In the genomic region with DNA sequence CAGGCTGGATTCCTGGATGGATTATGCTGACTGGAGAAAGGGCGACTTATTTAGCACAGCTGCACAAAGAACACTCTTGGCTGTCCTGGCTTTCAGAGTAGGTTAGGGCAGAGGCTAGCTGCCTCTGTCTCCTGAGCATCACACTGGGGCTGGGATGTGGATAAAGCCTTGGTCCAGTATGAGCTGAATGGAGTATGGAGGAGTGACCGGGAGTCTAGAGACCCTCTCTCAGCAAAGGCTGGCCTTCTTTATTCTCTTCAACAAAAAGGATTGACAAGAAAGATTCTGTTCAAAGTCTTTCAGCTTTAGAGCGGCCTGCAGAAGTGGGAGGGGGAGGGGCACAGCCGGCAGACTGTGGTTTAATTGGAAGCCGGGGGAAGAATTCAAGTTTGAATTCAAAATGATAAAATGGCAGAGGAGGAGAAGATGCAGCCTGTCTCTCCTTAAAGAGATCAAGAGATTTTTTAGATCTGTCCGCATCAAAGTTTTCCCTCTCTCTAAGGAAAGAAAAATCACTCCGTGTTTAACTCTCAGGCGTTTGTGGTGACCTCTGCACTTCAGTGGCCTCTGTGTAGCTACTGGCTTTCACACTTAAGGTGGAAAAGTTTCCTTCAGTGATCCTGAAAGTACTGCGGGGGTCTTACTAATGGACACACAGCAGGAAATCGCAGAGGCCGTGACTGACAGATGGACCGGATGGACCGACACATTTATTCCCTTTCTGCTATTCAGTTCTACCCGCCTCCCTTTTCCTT, we compare ENCODE assay signal across 15 mouse cellular contexts. TPM values are rescaled to one million over a fixed set of nuclear protein-coding genes. Genes with fewer than 3 reads are reported as not detected.
DNase-seq lines count a peak whose midpoint lies in the region; ATAC-seq lines count a peak whose summit lies in the region.
"Had no signal": no experiment of that assay in that cellular context is flagged by ENCODE, and none has a peak within 500 bp of the region (broad histone marks: within the 10 kb centered on the region; RNA-seq: fewer than 3 reads in every experiment).

No protein-coding gene starts in this region.

- H3K27ac ChIP-seq in hindbrain, embryonic 11.5 days (ENCODE audit: low read depth, low read length) = no peak overlapping the region
- no peak overlapping the region for H3K27ac ChIP-seq in hindbrain, embryonic 14.5 days
- 0 out of 2 replicates have a peak overlapping the region, but pooled peaks have one; percentile 6 for H3K27ac ChIP-seq in embryonic facial prominence, embryonic 11.5 days (replicated peaks; ENCODE audit: low read depth, low read length)
- no peak overlapping the region for H3K27ac ChIP-seq in midbrain, embryonic 16.5 days (ENCODE audit: low read length)
- H3K27ac ChIP-seq: embryonic facial prominence, embryonic 15.5 days; heart, embryonic 15.5 days had no signal

- no peaks in the 10 kb centered on the region for H3K27me3 ChIP-seq in hindbrain, embryonic 11.5 days (ENCODE audit: control insufficient read depth, insufficient read depth, low read length)
- H3K27me3 ChIP-seq in hindbrain, embryonic 14.5 days (ENCODE audit: control insufficient read depth, insufficient read depth, low read length) = no peaks in the 10 kb centered on the region
- H3K27me3 ChIP-seq in embryonic facial prominence, embryonic 11.5 days (ENCODE audit: control insufficient read depth, insufficient read depth, low read length) = no peaks in the 10 kb centered on the region
- H3K27me3 ChIP-seq in midbrain, embryonic 16.5 days (ENCODE audit: control insufficient read depth, insufficient read depth, low read depth, low read length) = no peaks in the 10 kb centered on the region
- H3K27me3 ChIP-seq: embryonic facial prominence, embryonic 15.5 days; heart, embryonic 15.5 days had no signal

- WGBS in hindbrain, embryonic 11.5 days = 29% methylated on average over 14 of the region's 14 CpGs
- 26% methylated on average over 14 of the region's 14 CpGs for WGBS in hindbrain, embryonic 14.5 days
- WGBS in embryonic facial prominence, embryonic 11.5 days = 58% methylated on average over 14 of the region's 14 CpGs
- 18% methylated on average over 14 of the region's 14 CpGs for WGBS in midbrain, embryonic 16.5 days

- H3K36me3 ChIP-seq in hindbrain, embryonic 11.5 days (ENCODE audit: control insufficient read depth, insufficient read depth, low read length) = no peaks in the 10 kb centered on the region
- no peaks in the 10 kb centered on the region for H3K36me3 ChIP-seq in hindbrain, embryonic 14.5 days (replicated peaks; ENCODE audit: control insufficient read depth, insufficient read depth)
- no peaks in the 10 kb centered on the region for H3K36me3 ChIP-seq in embryonic facial prominence, embryonic 11.5 days (replicated peaks; ENCODE audit: control insufficient read depth, insufficient read depth, low read depth, low read length)
- H3K36me3 ChIP-seq in midbrain, embryonic 16.5 days (ENCODE audit: control insufficient read depth, insufficient read depth, low read length) = no peaks in the 10 kb centered on the region
- H3K36me3 ChIP-seq: embryonic facial prominence, embryonic 15.5 days; heart, embryonic 15.5 days had no signal

- no peak overlapping the region for H3K4me2 ChIP-seq in hindbrain, embryonic 11.5 days (replicated peaks; ENCODE audit: low read depth, low read length)
- no peak overlapping the region for H3K4me2 ChIP-seq in hindbrain, embryonic 14.5 days (replicated peaks)
- H3K4me2 ChIP-seq in embryonic facial prominence, embryonic 11.5 days (ENCODE audit: low read depth, low read length) = no peak overlapping the region
- no peak overlapping the region for H3K4me2 ChIP-seq in midbrain, embryonic 16.5 days (ENCODE audit: low read length)
- H3K4me2 ChIP-seq: embryonic facial prominence, embryonic 15.5 days; heart, embryonic 15.5 days; lung, embryonic 14.5 days had no signal

- peak; percentile 51; the same call in 1 of the 2 replicates for ATAC-seq in hindbrain, embryonic 11.5 days (ENCODE audit: low FRiP score)
- ATAC-seq in hindbrain, embryonic 14.5 days (ENCODE audit: low FRiP score) = no peak
- peak; percentile 56; the same call in 1 of the 2 replicates for ATAC-seq in embryonic facial prominence, embryonic 11.5 days (replicated peaks; ENCODE audit: insufficient number of reproducible peaks, low FRiP score, low TSS enrichment, low read depth)
- ATAC-seq in midbrain, embryonic 16.5 days = peak; percentile 63

- no peak overlapping the region for H3K4me3 ChIP-seq in hindbrain, embryonic 11.5 days (ENCODE audit: low read depth, low read length)
- no peak overlapping the region for H3K4me3 ChIP-seq in hindbrain, embryonic 14.5 days (replicated peaks; ENCODE audit: low read length)
- H3K4me3 ChIP-seq in embryonic facial prominence, embryonic 11.5 days (ENCODE audit: low read depth, low read length) = no peak overlapping the region
- H3K4me3 ChIP-seq in midbrain, embryonic 16.5 days (ENCODE audit: low read depth, low read length) = no peak overlapping the region
- H3K4me3 ChIP-seq: embryonic facial prominence, embryonic 15.5 days; heart, embryonic 15.5 days had no signal

- no peak overlapping the region for H3K9ac ChIP-seq in hindbrain, embryonic 11.5 days (ENCODE audit: low read depth, low read length)
- no peak overlapping the region for H3K9ac ChIP-seq in hindbrain, embryonic 14.5 days
- no peak overlapping the region for H3K9ac ChIP-seq in embryonic facial prominence, embryonic 11.5 days (replicated peaks; ENCODE audit: low read length)
- H3K9ac ChIP-seq in midbrain, embryonic 16.5 days (ENCODE audit: low read depth, low read length) = no peak overlapping the region
- H3K9ac ChIP-seq: embryonic facial prominence, embryonic 15.5 days; heart, embryonic 15.5 days; lung, embryonic 14.5 days had no signal

- DNase-seq in hindbrain, embryonic 11.5 days (ENCODE audit: low spot score) = peak; percentile 51
- DNase-seq in hindbrain, embryonic 14.5 days (ENCODE audit: low spot score) = no peak
- peak; percentile 68 to 77 for DNase-seq in right cerebral cortex, postnatal 10 days (ENCODE audit: low spot score in 2 of 2)
- DNase-seq in right cerebral cortex, postnatal 25 days = no peak
- peak; percentile 38 for DNase-seq in embryonic facial prominence, embryonic 11.5 days (ENCODE audit: low spot score)
- no peak for DNase-seq in ovary, postnatal 36 days (ENCODE audit: low spot score)
- no peak for DNase-seq in urinary bladder, postnatal 36 days (ENCODE audit: low spot score in 2 of 2)
- DNase-seq: B cell, adult 2 months; cerebellum, postnatal 10 days; kidney, postnatal 14 days; lung, embryonic 14.5 days; thymus, adult 18-20 months had no signal

- no peaks in the 10 kb centered on the region; the same call in 1 of the 2 replicates for H3K4me1 ChIP-seq in hindbrain, embryonic 11.5 days (replicated peaks; ENCODE audit: control insufficient read depth, insufficient read depth, low read length)
- 0 out of 2 replicates have a peak, but pooled peaks cover 7% of the 10 kb centered on the region for H3K4me1 ChIP-seq in hindbrain, embryonic 14.5 days (replicated peaks; ENCODE audit: control insufficient read depth, insufficient read depth, low read length)
- no peaks in the 10 kb centered on the region for H3K4me1 ChIP-seq in embryonic facial prominence, embryonic 11.5 days (ENCODE audit: control insufficient read depth, insufficient read depth, low read length)
- H3K4me1 ChIP-seq in midbrain, embryonic 16.5 days (ENCODE audit: control insufficient read depth, insufficient read depth, low read length) = peaks cover 10% of the 10 kb centered on the region; the same call in 1 of the 2 replicates

- no peaks in the 10 kb centered on the region for H3K9me3 ChIP-seq in hindbrain, embryonic 11.5 days (ENCODE audit: control insufficient read depth, low read length)
- H3K9me3 ChIP-seq in hindbrain, embryonic 14.5 days (ENCODE audit: control insufficient read depth, low read length) = no peaks in the 10 kb centered on the region
- H3K9me3 ChIP-seq in embryonic facial prominence, embryonic 11.5 days (replicated peaks; ENCODE audit: control insufficient read depth, low read length) = no peaks in the 10 kb centered on the region
- H3K9me3 ChIP-seq in midbrain, embryonic 16.5 days (replicated peaks; ENCODE audit: control insufficient read depth, low read length, poor library complexity, severe bottlenecking) = no peaks in the 10 kb centered on the region
- H3K9me3 ChIP-seq: embryonic facial prominence, embryonic 15.5 days; heart, embryonic 15.5 days had no signal

RNA-seq across cellular contexts. Expression of gene Zfp366, which starts 34.9 kb away (rescaled TPM):
- polyA plus RNA-seq in hindbrain, embryonic 11.5 days (2014; fragmentation: Nextera tagmentation; extraction: Ambion mirVana) = 0.91 and 0.95 TPM in 2 replicates
- 0.78 and 1.3 TPM in 2 replicates for polyA plus RNA-seq in hindbrain, embryonic 14.5 days (2014; fragmentation: Nextera tagmentation; extraction: Ambion mirVana)
- 0.76 and 0.81 TPM in 2 replicates for polyA plus RNA-seq in embryonic facial prominence, embryonic 11.5 days (2014; fragmentation: Nextera tagmentation; extraction: Ambion mirVana)
- 0.73 and 0.85 TPM in 2 replicates for polyA plus RNA-seq in midbrain, embryonic 16.5 days (2015; fragmentation: Nextera tagmentation; extraction: Ambion mirVana)

Comparison
In these comparisons a context has a peak if more than half of its experiments do, and no peak if none do; other contexts are left out.
1. DNase-seq: peak in hindbrain, embryonic 11.5 days (single experiment), right cerebral cortex, postnatal 10 days (2 of 2) and embryonic facial prominence, embryonic 11.5 days (single experiment); none in hindbrain, embryonic 14.5 days (single experiment), right cerebral cortex, postnatal 25 days (single experiment), ovary, postnatal 36 days (single experiment) and urinary bladder, postnatal 36 days (0 of 2).